Mouse (Mus musculus) ES-E14 (cell line): ENCODE measurements at regions not wholly inside any gene's neighbourhood (a gene's known extent, or its start where the extent isn't known, plus 50 kb on each side); places are given as distances from the start of the nearest gene placed in this dataset.

Experiments used
- CHD2 ChIP-seq: IDR thresholded peaks from 2 replicates; pipeline ENCODE4 v1.6.1; 2014; ENCODE audit warnings: mild to moderate bottlenecking, low read depth, low read length, inconsistent platforms
- MAFK ChIP-seq: IDR thresholded peaks from 2 replicates; pipeline ENCODE4 v1.6.1; 2014; ENCODE audit warnings: mild to moderate bottlenecking, low read depth, low read length, inconsistent platforms; ENCODE audit not compliant: insufficient read depth
- ZNF384 ChIP-seq: IDR thresholded peaks from 2 replicates; pipeline ENCODE4 v1.6.1; 2012; ENCODE audit warnings: low read depth, low read length, inconsistent platforms

DNA sequence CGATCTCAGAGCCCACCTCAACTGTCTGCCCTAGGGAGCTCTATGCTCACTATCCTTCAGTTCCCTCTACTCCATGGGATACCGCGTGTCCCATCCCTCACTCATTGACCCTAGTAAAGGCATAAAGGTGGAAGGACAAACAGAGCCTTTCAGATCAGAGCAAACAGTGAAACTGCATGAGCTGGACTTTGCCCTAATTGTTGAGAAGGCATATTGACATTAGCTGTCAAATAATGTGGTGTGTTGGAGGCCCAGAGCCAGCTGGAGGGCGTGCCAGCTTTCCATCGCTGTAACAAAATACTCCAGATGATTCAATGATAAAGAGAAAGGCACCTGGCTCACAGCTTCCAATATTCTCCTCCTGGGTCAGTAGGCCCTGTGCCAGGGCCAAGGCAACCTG, 115.4 kb upstream of the Sh3bp4 start:
- TF ChIP-seq CHD2 (no peak), ZNF384 (no peak), MAFK (no peak)
